Mouse (Mus musculus) CD8-positive naive resting alpha-beta T cell, adult 2 months (primary cell): ENCODE measurements around the gene Vwa5b1.

Experiments used
- DNase-seq, 2 experiments: peaks; one replicate each; pipeline ENCODE4 v3.0.0; 2022; ENCODE audit warnings: low read depth in 2 of 2, low spot score in 2 of 2

The Vwa5b1 gene

DNA sequence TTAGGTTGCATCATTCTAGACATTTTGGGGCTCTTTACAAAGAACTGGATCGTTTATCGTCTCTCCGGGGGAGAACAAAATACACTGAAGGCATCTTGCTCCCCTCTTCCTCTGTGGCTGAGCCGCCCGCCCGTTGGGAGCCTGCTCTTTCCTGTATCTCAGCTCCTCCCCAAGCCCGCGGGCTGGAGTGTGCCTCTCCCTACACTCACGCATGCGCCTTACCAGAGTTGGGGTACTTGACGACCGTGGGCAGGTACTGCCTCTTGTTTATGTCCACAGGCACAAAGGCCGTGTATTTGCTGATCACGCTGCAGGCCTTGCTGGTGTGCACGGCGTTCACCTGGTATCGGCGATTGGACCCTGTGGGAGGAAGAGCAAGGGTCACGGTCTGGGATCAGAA lies 57.3 kb downstream of the Vwa5b1 start:
- DNase-seq, result no peak

DNA sequence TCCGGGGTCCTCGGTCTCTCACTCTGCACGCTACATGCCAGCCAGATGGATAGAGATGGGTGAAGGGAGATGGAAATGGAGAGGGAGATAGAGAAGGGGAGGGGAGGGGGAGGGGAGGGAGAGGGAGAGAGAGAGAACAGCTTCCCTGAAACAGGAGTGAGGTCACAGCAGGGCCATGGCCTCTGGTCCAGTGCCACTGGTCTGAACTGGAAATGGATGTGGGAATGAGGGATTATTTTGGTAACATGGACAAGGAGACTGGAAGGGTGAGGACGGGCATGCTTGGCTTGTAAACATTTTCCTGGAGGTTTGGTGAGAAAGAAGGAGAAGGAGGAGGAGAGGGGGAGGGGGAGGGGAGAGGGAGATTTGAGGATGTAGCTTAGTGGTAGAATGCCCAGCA lies 59.0 kb downstream of the Vwa5b1 start:
- no peak for DNase-seq

DNA sequence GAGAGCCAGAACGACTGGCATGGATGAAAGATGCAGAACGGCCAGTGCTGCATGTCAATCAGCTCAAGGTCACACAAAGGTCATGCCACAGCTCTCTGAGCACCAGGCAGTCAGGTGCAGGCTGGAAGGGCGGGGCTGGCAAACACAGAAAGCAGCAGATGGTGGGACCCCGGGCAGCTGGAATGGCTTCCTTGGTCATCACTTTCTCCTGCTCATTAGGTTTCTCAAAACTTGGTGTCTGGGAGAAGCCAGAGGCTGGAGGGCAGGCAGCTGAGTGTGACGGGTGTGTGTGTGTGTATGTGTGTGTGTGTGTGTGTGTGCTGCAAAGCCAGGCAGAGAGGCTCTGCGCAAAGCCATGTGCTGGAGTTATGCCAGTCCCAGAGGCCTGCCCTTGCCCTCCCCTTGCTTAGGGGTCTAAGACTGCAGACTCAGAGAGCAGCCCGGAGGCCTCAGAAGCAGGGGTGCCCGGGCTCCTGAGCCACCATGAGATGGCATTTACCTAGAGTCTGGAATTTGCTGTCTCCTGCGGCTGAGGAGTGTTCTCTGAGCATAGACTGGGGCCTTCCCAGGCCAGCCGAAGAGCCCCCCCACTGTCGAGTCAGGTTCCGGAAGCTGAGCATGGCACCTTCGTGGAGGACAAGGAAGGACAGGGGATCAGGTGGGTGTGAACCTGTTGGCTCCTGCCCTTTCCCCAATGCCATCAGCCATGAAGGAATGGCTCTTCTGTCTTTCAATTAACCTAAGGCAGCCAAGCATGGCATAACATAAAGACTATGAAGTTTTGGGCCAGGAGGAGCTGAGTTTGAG lies 60.7 kb downstream of the Vwa5b1 start:
- DNase-seq, result no peak

DNA sequence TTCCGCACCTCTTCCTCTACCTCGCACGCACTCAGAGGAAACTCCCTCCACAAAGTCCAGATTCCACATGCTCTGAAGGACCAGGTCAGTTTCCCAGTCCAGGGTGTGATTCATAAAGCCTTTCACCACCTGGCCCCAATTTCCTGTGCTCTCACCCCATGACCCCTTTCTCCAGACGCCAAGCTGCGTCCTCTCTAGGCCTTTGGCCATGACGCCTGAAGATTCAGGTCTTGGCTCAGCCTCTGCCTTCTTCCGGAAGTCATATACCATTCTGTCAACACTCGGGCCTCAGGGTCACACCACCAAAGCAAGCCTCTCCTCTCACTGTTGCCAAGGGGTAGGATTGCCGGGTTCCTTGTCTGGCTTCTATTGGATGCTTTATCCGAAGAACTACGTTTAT lies 65.8 kb downstream of the Vwa5b1 start:
- DNase-seq, result no peak

DNA sequence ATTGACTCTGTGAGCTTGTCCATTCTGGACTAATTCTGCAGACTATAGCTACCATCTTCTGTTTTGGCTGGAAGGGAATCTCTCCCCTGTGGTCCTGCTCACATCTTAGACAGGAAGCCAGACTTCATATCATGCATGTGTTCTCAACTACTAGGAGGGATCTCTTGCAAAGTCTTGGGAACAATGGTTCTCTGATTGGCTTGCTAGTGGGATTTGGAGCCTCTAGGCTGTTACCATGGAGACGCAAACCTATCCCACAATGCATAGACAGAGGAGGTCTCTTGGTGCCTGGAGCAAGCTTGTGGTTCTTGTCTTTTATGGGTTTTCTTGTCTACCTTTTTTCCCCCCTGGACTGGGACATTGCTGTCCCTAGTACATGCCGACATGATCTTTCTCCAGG lies 67.4 kb downstream of the Vwa5b1 start:
- no peak for DNase-seq

DNA sequence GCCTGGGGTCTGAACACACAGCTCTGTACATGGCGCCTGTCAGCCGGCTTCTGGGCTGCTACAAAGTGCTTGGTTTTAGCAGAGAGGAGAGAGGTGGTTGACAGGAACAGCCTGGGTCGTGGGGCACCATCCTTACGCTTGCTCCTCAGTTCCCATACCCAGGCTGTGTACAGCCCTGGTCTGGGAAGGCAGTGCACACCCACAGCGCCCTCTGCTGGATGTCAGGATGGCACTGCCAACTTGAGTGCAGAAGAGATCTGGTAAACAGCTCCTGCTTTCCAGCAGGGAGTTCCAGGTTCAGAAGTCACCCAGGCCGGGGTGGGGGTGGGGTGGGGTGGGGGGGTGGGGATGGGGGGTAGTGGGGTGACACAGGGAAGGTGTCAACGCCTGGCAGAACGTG lies 73.7 kb downstream of the Vwa5b1 start:
- peak; percentile 41 to 47 for DNase-seq

DNA sequence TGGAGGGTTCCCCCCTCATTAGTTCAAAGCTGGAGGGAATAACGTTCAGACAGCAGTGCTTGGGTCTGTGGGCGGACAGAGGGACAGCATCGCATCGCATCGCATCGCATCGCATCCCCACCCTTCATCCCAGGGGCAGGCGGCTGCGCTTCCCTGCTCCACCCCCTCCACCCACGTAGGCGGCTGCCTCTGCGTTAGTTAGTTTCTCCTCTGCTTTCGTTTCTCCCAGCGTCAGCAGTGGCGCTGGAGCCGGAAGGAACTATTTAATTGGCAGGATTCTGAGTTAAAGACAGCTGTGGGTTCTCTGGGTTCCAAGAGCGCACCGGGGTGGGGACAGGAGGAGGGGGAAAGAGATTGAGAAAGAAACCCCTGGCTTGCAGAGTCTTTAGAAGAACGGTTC lies 80.2 kb downstream of the Vwa5b1 start:
- no peak for DNase-seq

DNA sequence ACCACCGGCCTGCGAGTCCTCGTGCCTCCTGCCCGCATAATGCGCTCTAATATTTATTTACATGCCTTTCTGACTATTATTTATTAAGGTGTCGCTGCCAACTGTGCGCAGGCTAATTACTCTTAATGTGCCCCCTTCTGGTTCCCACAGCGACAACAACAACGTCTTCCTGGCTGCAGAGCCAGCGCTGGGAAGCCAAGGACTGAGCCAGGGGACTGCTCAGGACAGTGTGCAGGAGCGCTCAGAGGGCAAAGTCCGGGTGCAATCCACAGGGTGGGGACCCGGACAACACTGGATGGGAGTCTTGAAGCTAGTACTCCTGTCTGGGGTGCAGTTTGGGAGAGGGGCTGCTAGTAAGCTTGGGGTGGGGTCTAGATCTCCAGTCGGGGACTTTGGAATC lies 80.8 kb downstream of the Vwa5b1 start:
- DNase-seq, result no peak

DNA sequence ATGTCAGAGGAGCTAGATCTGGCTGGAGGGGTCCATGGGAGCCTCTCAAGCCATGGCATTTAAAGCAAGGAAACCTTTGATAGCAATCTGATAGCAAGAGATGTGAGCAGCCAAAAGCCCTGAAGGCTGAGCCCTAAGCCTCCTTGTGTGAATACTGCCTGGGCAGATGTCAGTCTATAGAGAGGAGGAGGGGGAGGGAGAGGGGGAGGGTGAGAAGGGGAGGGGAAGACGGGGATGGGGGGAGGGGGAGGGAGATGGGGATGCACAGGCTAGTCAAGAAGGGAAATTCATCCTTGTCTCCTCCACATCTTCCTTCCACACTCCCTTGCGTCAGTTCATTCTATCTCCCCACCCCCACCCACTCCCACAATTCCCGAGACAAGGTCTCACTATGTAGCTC lies 81.4 kb downstream of the Vwa5b1 start:
- DNase-seq, result no peak

DNA sequence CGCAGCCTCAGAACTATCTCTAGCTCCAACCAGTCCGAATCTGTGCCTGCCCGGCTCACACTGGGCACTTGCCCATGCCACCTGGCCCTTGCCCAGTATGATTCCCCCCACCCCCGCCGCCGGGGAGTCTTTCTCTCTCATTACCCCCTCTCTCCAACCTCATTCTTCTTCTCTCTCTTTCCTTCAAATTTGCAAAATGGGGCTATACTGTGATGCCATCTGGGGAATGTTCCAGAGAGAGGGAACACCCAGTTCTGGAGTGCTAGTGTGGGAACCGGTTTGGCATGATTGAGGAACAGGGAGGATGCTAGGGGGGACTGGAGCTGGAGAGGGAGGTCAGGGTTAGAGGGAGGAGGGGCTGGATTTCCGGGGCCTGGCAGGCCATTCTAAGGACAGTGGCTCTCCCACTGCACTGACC lies 82.2 kb downstream of the Vwa5b1 start:
- no peak for DNase-seq

DNA sequence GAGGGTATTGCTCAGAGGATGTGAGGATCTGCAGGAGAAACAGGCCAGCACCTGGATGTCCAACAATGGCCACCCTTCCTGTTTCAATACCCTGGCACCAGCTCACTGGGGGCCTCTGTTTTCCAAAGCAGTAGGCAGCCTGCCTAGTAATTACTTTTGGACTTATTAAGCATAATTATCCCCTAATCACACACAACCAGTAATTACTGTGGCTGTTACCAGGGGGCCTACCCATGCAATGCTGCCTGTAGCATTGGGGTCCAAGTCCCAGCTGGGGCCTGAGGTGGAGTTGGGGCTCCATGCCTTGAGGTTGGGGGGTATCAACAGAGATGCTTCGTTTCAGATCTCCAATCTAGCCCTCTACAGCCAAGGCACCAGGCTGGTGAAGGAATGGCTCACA lies 82.6 kb downstream of the Vwa5b1 start:
- DNase-seq, result no peak

DNA sequence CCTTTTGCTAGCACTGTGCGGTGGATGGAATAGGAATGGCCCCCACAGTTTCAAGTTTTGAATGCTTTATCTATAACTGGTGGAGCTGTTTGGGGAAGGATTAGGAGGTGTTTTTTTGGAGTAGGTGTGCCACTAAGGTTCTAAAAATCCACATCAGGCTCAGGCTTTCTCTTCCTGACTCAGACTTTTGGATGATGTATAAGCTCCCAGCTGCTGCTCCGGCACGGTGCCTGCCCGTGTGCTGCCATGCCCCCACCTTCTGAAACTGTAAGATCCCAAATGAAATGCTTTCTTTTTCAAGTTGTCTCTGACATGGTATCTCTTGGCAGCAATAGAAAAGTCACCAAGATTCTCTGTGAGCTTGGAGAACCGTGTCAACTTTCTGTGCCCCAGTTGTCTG lies 84.1 kb downstream of the Vwa5b1 start:
- no peak for DNase-seq

DNA sequence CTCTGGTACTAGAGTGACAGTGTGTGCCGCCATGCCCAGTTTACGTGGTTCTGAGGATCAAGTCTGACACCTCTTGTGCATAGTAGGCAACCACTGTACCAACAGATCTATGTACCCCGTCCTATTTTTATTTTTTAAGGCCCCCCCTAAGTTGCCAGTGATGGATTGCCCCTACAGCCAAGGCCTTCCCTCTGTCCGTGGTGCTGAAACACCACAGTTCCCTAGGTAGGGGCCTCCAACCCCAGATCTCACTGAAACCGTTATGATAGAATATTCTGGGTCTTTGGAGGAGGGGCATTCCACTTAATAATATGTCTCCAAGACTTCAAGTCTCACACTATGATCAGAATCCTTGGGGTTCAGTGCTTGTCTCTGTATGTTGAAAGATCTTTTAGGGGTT lies 85.1 kb downstream of the Vwa5b1 start:
- DNase-seq, result no peak

DNA sequence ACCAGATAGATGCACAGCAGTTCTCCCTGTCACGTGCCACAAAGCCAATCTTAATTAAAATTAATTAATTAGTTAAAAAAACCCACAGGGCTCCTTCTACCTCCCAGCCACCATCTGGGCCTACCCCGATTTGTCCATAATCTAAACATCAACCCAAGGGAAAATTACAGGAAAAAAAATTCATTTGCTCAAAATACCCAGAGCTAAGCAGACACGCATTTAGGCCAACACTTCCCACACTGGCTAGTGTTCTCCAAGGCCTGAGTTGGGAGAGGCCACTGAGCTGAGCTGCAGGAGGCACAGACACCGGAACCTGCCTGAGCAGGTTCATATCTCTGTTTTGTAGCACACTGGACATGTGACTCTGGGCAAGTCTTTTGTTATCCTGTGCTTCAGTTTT lies 86.7 kb downstream of the Vwa5b1 start:
- no peak for DNase-seq

DNA sequence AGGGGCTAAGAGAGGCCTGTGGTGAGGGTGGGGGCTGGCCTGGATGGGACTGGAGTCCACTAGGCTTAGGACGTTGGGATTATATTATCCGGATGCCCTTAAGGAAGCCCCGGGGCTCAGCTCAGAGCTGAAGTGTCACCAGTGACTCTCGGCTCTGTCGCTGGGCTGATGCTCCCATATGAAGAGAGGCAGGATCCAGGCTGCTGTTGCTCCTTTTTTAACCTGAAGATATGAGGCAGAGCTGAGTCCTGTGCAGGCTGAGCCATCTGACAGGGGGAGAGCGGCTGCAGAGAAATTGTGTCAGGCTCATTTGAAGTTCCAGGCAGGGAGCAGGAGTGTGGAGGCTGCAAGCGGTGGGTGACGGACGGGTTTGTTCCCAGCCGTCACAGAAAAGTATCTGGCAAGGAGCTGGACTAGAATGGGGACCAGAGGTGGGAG lies 87.5 kb downstream of the Vwa5b1 start:
- DNase-seq, result no peak

DNA sequence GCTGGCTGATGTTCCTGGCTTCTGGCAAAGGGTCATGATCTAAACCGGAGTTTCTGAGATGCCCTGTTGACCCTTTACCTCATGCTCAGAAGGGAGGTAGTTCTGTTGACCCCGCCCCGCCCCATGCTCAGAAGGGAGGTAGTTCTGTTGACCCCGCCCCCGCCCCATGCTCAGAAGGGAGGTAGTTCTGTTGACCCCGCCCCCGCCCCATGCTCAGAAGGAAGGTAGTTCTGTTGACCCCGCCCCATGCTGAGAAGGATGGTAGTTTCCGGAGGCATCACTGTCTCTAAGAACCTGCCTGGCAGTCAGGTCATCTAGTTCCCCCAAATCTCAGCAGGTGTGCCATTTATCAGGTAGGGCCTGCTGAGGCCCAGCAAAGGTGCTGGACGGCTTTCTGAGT lies 88.1 kb downstream of the Vwa5b1 start:
- no peak for DNase-seq

DNA sequence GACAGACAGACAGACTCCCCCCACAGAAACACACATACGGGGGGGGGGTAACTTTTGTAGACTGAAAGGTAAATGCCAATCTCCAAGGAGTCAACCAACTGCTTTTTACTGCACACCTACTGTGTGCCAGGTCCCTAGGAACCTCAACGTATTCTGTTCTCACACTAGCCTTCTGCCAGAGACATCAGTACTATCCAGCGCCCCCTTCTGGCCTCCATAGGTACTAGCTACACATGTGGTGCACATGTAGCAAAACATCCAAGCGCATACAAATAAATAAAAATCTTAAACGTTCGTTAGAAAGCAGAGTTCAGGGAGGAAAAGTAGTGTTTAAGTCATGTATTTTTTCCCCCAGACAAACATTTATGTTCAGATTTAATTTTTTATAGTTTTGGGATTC lies 88.6 kb downstream of the Vwa5b1 start:
- DNase-seq, result no peak

DNA sequence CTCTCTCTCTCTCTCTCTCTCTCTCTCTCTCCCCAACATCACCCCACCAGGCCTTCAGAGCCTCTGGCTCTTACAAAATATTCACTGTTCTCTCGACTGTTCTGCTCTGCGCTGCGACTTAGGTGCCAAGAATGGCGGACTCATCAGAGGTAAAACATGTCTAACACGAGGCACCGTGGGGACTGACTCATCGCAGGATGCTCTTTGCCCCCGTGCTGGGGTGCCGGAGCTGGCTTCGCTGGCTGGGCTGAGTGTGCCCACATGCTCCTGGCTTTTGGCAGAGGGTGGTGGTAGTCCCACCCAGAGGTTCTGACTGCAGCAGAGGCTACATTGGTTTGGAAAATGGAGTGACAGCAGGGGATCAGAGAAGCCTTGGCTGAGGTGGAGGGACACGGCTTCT lies 89.4 kb downstream of the Vwa5b1 start:
- no peak for DNase-seq

DNA sequence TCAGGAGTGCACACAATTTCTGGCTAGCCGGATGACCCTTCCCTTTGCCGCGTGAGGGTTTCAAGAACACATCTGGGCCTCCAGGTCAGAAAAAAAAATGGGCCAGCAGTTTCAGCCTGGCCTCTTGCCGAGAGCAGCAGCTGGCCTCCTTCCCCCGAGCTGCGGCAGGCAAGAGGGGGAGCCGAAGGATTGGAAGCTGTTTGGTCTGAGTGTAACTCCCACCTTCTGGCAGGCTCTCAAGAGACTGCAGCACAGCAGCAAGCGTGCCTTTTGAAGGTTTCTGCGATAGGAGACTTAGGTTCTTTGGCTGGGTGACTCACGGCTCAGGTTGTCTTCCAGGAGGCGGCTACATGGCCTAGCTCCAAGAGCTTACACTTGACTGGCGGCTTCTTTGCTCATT lies 92.5 kb downstream of the Vwa5b1 start:
- DNase-seq, result no peak

DNA sequence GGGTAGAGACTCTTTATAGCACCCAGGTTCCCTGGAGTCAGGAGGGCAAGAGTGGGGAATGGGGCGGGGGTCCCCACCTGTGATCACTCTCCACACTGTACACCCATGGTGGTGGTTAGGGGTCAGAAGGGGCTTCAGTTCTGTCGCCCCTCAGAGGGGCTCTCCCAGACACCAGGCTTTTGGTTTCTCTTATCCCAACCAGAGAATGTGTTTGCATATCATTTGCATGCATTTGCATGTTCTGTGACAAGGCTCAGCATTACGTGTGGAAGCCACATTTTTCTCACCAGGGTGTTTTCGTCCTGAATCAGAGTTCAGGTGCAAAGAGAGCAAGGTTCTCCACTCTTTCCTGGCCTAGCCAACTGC lies 97.6 kb downstream of the Vwa5b1 start:
- DNase-seq, result no peak

DNA sequence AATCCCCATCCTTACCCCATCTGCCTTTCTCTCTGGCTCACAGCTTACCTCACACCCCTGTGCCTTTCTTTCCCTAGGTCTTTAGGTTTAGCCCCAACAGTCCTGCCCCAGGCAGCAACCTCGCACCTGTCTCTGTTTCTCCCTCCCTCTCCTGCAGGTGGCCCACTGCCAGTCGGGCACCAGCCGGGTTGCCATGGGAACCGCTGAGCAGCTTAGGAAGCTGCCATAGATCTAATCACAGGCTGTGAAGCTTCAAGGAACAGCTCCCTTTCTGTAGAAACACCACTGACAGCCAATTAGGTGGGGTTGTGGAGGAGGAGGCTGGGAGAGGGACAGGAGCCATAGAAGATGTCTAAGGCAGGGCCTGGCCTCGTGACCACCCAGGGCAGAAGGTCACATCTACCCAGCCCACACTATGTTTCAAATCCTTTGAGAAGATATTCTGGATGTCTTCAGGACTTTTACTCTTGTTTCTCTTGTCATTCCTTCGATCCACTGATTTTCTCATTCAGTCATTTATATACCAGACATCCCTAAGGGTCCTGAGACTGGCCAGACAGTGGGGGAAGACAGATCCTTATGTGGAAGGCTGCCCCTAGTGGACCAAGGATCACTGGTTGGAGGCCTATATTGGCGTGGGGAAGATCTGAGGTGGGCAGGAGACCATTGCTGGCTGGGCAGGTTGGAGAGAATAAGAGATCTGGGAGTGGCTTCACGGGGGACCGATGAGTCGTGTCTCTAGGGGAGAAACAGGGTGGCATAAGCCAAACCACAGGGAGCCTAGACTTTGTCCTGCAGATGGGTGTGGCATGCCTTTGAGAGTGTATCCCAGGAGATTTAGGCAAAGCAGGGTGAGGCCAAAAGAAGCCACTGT lies 98.2 kb downstream of the Vwa5b1 start:
- DNase-seq, result no peak

DNA sequence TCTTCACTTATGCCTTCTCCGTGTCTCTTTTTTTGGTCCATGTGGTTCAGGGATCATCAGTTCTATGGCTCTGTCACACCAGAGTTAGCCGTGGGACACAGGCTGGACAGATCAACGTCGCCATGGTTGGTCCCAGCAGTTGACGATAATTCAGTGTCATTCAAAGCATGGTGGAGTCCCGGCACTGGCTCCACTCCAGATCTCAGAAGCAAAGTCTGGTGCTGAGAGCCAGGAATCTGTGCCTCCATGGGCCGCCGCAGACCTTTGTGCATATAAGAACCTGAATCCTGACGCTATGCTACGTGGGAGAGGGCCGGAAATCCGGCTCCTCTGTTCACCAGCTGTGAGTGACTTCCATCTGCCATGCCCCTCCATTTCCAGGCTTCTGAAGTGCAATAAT lies 100.1 kb downstream of the Vwa5b1 start:
- no peak for DNase-seq

DNA sequence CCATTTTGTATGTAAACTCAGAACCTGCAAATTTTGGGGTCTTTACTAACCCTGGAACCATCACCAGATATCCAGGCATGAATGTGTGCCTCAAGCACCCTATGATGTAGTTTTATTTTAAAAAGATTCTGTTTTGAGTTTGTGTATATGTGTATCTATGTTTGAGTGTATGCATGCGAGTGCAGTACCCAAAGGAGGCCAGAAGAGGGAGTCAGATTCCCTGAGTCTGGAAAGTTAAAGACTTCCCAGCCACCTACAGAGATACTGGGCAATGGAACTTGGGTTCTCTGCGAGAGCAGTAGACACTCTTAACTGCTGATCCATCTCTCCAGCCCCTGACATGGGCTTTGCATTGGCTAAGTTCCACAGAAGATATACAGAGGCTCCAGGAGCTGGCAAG lies 101.8 kb downstream of the Vwa5b1 start:
- no peak for DNase-seq
